Mouse (Mus musculus) liver, embryonic 11.5 days (tissue): ENCODE measurements around the gene Tmcc3. TPM values are rescaled to one million over a fixed set of nuclear protein-coding genes. Genes with fewer than 3 reads are reported as not detected.

ENCODE experiments used
- ATAC-seq: fragments of 200-750 bp; cut with Nextera tagmentation; replicated peaks from 2 replicates; pipeline ENCODE4 v1.8.0; 2017; ENCODE audit warnings: moderate number of reproducible peaks, mild to moderate bottlenecking, moderate TSS enrichment, moderate library complexity; ENCODE audit not compliant: low FRiP score
- DNase-seq: peaks from one replicate; pipeline ENCODE4 v3.0.0-alpha.2; 2017; ENCODE audit warnings: low spot score
- H3K27ac ChIP-seq: fragments of 300-500 bp; sonication (generic); 2 replicates; pipeline ENCODE4 v1.5.1; 2014; ENCODE audit warnings: mild to moderate bottlenecking, low read depth, low read length, control low read depth
- H3K27me3 ChIP-seq: fragments of 300-500 bp; sonication (generic); replicated peaks from 2 replicates; pipeline ENCODE4 v1.6.1; 2014; ENCODE audit warnings: low read length, mixed read lengths; ENCODE audit not compliant: control insufficient read depth, insufficient read depth
- H3K36me3 ChIP-seq: fragments of 300-500 bp; sonication (generic); 2 replicates; pipeline ENCODE4 v1.6.1; 2014; ENCODE audit warnings: mild to moderate bottlenecking, low read length, moderate library complexity, mixed read lengths; ENCODE audit not compliant: control insufficient read depth, insufficient read depth
- H3K4me1 ChIP-seq: fragments of 300-500 bp; sonication (generic); replicated peaks from 2 replicates; pipeline ENCODE4 v1.6.1; 2014; ENCODE audit warnings: low read length, mixed read lengths; ENCODE audit not compliant: control insufficient read depth, insufficient read depth
- H3K4me2 ChIP-seq: fragments of 300-500 bp; sonication (generic); 2 replicates; pipeline ENCODE4 v1.6.1; 2014; ENCODE audit warnings: mild to moderate bottlenecking, control low read depth, moderate library complexity
- H3K4me3 ChIP-seq: fragments of 300-500 bp; sonication (generic); 2 replicates; pipeline ENCODE4 v1.5.1; 2014; ENCODE audit warnings: low read depth, low read length, control low read depth
- H3K9ac ChIP-seq: fragments of 300-500 bp; sonication (generic); 2 replicates; pipeline ENCODE4 v1.6.1; 2014; ENCODE audit warnings: low read depth, low read length, control low read depth
- H3K9me3 ChIP-seq: fragments of 300-500 bp; sonication (generic); 2 replicates; pipeline ENCODE4 v1.6.1; 2016; ENCODE audit warnings: low read length, inconsistent platforms, mixed read lengths; ENCODE audit not compliant: control insufficient read depth
- WGBS: fragments of 180-500 bp; shearing (Covaris S2); extraction: QIAGEN DNeasy Blood & Tissue Kit; methylation state at CpG from one replicate; pipeline ENCODE4 v1.1.7; 2014; 5-methylcytosine and 5-hydroxymethylcytosine counted together
- polyA plus RNA-seq: library from polyadenylated mRNA; unstranded; fragments of >200 nt; fragmentation: Nextera tagmentation; extraction: Ambion mirVana; gene quantifications from 2 replicates; pipeline ENCODE4 v1.2.1, GENCODE M21; 2014

The Tmcc3 gene
- polyA plus RNA-seq, 1 experiment from 2014 or later: 5.6 TPM

- Histone ChIP-seq H3K36me3 (no peaks in the 10 kb centered on the region), H3K4me3 (no peak overlapping the region), H3K9ac (no peak overlapping the region), H3K9me3 (no peaks in the 10 kb centered on the region), H3K27ac (no peak overlapping the region), H3K4me1 (peaks cover 19% of the 10 kb centered on the region), H3K27me3 (no peaks in the 10 kb centered on the region), H3K4me2 (no peak overlapping the region)
- DNase-seq (no peak), ATAC-seq (no peak)
- 77% methylated on average over 9 of the region's 9 CpGs for WGBS
Observed at GRCm38 (mm10) chr10:94571927-94572620, 260.3 kb downstream of the Tmcc3 start.

GRCm38 (mm10) chr10:94572772-94573171 is 261.0 kb downstream of the Tmcc3 start:
- no peaks in the 10 kb centered on the region for H3K27me3 ChIP-seq
- peaks cover 23% of the 10 kb centered on the region for H3K4me1 ChIP-seq
- 52% methylated on average over 12 of the region's 12 CpGs for WGBS
- no peak for DNase-seq
- H3K36me3 ChIP-seq: no peaks in the 10 kb centered on the region
- H3K4me2 ChIP-seq: no peak overlapping the region
- H3K4me3 ChIP-seq: no peak overlapping the region
- no peak overlapping the region for H3K27ac ChIP-seq
- H3K9me3 ChIP-seq: no peaks in the 10 kb centered on the region
- no peak for ATAC-seq
- H3K9ac ChIP-seq: no peak overlapping the region

- no peak overlapping the region for H3K9ac ChIP-seq
- DNase-seq: no peak
- H3K27ac ChIP-seq: peak overlapping the region; percentile 42; the same call in 1 of the 2 replicates
- H3K36me3 ChIP-seq: no peaks in the 10 kb centered on the region
- no peaks in the 10 kb centered on the region for H3K9me3 ChIP-seq
- no peak overlapping the region for H3K4me3 ChIP-seq
- peak; percentile 54 for ATAC-seq
- no peaks in the 10 kb centered on the region for H3K27me3 ChIP-seq
- H3K4me2 ChIP-seq: no peak overlapping the region
- 72% methylated on average over 13 of the region's 13 CpGs for WGBS
- peaks cover 23% of the 10 kb centered on the region for H3K4me1 ChIP-seq
Observed at GRCm38 (mm10) chr10:94574451-94575333, 262.9 kb downstream of the Tmcc3 start.

GRCm38 (mm10) chr10:94575958-94576357 is 264.2 kb downstream of the Tmcc3 start:
- Histone ChIP-seq H3K27me3 (no peaks in the 10 kb centered on the region), H3K4me2 (no peak overlapping the region), H3K27ac (no peak overlapping the region), H3K36me3 (no peaks in the 10 kb centered on the region), H3K4me3 (no peak overlapping the region), H3K9me3 (no peaks in the 10 kb centered on the region), H3K4me1 (peaks cover 23% of the 10 kb centered on the region), H3K9ac (no peak overlapping the region)
- WGBS: 34% methylated on average over 8 of the region's 8 CpGs
- DNase-seq (no peak), ATAC-seq (no peak; the same call in 1 of the 2 replicates)

- ATAC-seq: no peak
- DNase-seq: no peak
- Histone ChIP-seq H3K4me1 (peaks cover 20% of the 10 kb centered on the region), H3K9me3 (no peaks in the 10 kb centered on the region), H3K4me2 (no peak overlapping the region), H3K27me3 (no peaks in the 10 kb centered on the region), H3K9ac (no peak overlapping the region), H3K27ac (no peak overlapping the region), H3K4me3 (no peak overlapping the region), H3K36me3 (no peaks in the 10 kb centered on the region)
- 92% methylated on average over 15 of the region's 15 CpGs for WGBS
Observed at GRCm38 (mm10) chr10:94578870-94579269, 267.1 kb downstream of the Tmcc3 start.

- ATAC-seq: no peak
- 82% methylated on average over 3 of the region's 3 CpGs for WGBS
Observed at GRCm38 (mm10) chr10:94581384-94581783, 269.6 kb downstream of the Tmcc3 start.

GRCm38 (mm10) chr10:94583714-94584113 is 272.0 kb downstream of the Tmcc3 start:
- no peaks in the 10 kb centered on the region for H3K4me1 ChIP-seq
- no peaks in the 10 kb centered on the region for H3K36me3 ChIP-seq
- no peak overlapping the region for H3K4me3 ChIP-seq
- 68% methylated on average over 4 of the region's 4 CpGs for WGBS
- DNase-seq (no peak), ATAC-seq (no peak)
- no peaks in the 10 kb centered on the region for H3K9me3 ChIP-seq
- H3K27me3 ChIP-seq: no peaks in the 10 kb centered on the region
- no peak overlapping the region for H3K9ac ChIP-seq
- no peak overlapping the region for H3K4me2 ChIP-seq
- H3K27ac ChIP-seq: no peak overlapping the region

More at GRCm38 (mm10) chr10:94581384-94581783, 269.6 kb downstream of the Tmcc3 start:
- Histone ChIP-seq H3K9ac (no peak overlapping the region), H3K27me3 (no peaks in the 10 kb centered on the region), H3K4me1 (peaks cover 10% of the 10 kb centered on the region), H3K4me2 (no peak overlapping the region), H3K4me3 (no peak overlapping the region), H3K9me3 (no peaks in the 10 kb centered on the region), H3K27ac (no peak overlapping the region), H3K36me3 (no peaks in the 10 kb centered on the region)
- no peak for DNase-seq

- H3K9me3 ChIP-seq: no peaks in the 10 kb centered on the region
- no peak for ATAC-seq
- no peak overlapping the region for H3K4me2 ChIP-seq
- H3K27me3 ChIP-seq: no peaks in the 10 kb centered on the region
- no peak overlapping the region for H3K9ac ChIP-seq
- no peak for DNase-seq
- H3K36me3 ChIP-seq: no peaks in the 10 kb centered on the region
- no peaks in the 10 kb centered on the region for H3K4me1 ChIP-seq
- H3K4me3 ChIP-seq: no peak overlapping the region
- 71% methylated on average over 17 of the region's 17 CpGs for WGBS
- H3K27ac ChIP-seq: no peak overlapping the region
Observed at GRCm38 (mm10) chr10:94584851-94585359, 273.2 kb downstream of the Tmcc3 start.
